Mouse (Mus musculus): ENCODE measurements around the gene Gm15737. TPM values are rescaled to one million over a fixed set of nuclear protein-coding genes. Genes with fewer than 3 reads are reported as not detected.

Gene Gm15737
- polyA plus RNA-seq, 2 experiments, result not detected

DNA sequence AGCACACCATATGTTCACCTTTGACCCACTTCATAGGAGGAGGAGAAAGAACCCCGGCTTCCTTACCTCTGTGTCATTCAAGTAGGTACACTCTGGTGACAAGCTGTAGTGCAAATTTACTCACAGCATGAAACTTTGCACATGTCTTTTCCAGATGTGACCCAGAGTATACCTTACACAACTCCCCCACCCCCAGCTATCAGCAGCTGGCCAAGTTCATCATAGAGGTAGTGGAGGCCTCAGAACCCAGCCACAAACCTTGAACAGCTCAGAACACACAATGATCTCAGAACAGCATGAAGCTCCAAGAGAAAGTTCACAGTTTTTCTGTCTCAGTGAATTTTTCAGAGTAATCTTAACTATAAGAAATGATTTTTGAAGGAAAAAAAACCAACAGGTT lies 22.4 kb downstream of the Gm15737 start:
- 77% methylated on average over 1 of the region's 1 CpGs for WGBS (ENCODE audit: insufficient replicate concordance)
- ATAC-seq (ENCODE audit: insufficient read depth), result no peak
- H3K4me2 ChIP-seq (ENCODE audit: low read depth), result no peak overlapping the region

GRCm38 (mm10) chr6:92904037-92904436 lies 34.9 kb downstream of the Gm15737 start:
- Histone ChIP-seq H3K27me3 (ENCODE audit: control insufficient read depth, insufficient read depth, low read length) (no peaks in the 10 kb centered on the region), H3K27ac (no peak overlapping the region), H3K4me3 (ENCODE audit: insufficient read depth in 1 of 2, low read depth in 2 of 2, low read length in 2 of 2) (no peak overlapping the region), H3K36me3 (replicated peaks; ENCODE audit: control insufficient read depth, insufficient read depth, low read depth) (no peaks in the 10 kb centered on the region), H3K9me3 (ENCODE audit: control insufficient read depth, low read length) (no peaks in the 10 kb centered on the region), H3K4me2 (ENCODE audit: low read depth) (no peak overlapping the region), H3K9ac (replicated peaks) (no peak overlapping the region), H3K4me1 (replicated peaks; ENCODE audit: control insufficient read depth in 2 of 2, insufficient read depth in 2 of 2, low read length in 1 of 2) (0 out of 4 replicates have a peak, but pooled peaks cover 0 to 1% of the 10 kb centered on the region in 2 experiments)
- DNase-seq (ENCODE audit: low read depth in 3 of 3, low spot score in 3 of 3), result no peak
- no peak for TF ChIP-seq EP300 (IDR thresholded peaks at IDR 0.05; ENCODE audit: low read depth)
- no peak for TF ChIP-seq CTCF (IDR thresholded peaks at IDR 0.05; ENCODE audit: low read depth)
- ATAC-seq (ENCODE audit: insufficient read depth), result no peak
- 52% methylated on average over 1 of the region's 1 CpGs for WGBS (ENCODE audit: insufficient replicate concordance)

More for the DNA sequence above, 22.4 kb downstream of the Gm15737 start:
- Histone ChIP-seq H3K9me3 (ENCODE audit: control insufficient read depth, low read length) (no peaks in the 10 kb centered on the region), H3K9ac (replicated peaks) (no peak overlapping the region), H3K36me3 (replicated peaks; ENCODE audit: control insufficient read depth, insufficient read depth, low read depth) (no peaks in the 10 kb centered on the region), H3K4me3 (ENCODE audit: insufficient read depth in 1 of 2, low read depth in 2 of 2, low read length in 2 of 2) (no peak overlapping the region), H3K4me1 (replicated peaks; ENCODE audit: control insufficient read depth in 2 of 2, insufficient read depth in 2 of 2, low read length in 1 of 2) (no peaks in the 10 kb centered on the region), H3K27ac (no peak overlapping the region), H3K27me3 (ENCODE audit: control insufficient read depth, insufficient read depth, low read length) (no peaks in the 10 kb centered on the region)
- no peak for DNase-seq (ENCODE audit: low read depth in 3 of 3, low spot score in 3 of 3)
- no peak for TF ChIP-seq CTCF (IDR thresholded peaks at IDR 0.05; ENCODE audit: low read depth)
- no peak for TF ChIP-seq EP300 (IDR thresholded peaks at IDR 0.05; ENCODE audit: low read depth)

DNA sequence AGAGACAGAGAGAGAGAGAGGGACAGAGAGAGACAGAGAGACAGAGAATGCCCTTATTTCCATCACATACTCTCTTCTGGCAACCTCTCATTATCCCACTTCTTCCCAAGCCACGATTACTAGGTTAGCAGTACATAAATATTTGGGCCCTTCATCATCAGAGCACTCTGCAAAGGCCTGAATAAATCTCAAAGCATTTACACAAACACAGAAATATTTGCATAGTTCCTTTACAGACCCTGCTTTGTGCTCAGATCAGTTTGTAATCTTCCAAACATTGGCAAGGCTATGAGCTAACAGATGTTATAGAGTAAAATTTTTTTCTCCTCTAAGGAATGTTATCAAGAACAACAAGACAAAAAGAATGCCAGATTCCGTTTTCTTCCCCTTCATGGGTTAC lies 35.3 kb downstream of the Gm15737 start:
- ATAC-seq (ENCODE audit: insufficient read depth) (no peak), DNase-seq (ENCODE audit: low read depth in 3 of 3, low spot score in 3 of 3) (no peak)
- H3K9ac ChIP-seq (replicated peaks), result no peak overlapping the region

DNA sequence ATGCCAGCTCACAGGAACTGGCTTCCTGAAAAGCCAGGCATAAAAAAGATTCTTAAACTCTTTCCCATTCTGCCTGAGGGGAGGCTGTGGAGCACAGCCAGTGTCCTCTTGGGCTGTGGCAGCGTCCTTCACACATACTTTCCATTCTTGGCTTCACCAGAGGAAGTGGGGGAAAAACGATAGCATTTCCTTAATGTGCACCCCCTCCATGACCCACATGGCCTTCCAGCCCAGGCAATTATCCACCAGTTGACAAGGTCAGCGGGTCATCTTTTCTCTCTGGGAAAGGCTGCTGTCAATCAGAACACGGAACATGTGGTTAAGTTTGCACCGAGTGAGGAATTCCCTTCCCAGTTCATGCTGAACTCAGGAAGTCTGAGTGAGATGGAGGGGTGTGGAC lies 36.8 kb downstream of the Gm15737 start:
- H3K4me1 ChIP-seq (replicated peaks; ENCODE audit: control insufficient read depth in 2 of 2, insufficient read depth in 2 of 2, low read length in 1 of 2), result 0 out of 4 replicates have a peak, but pooled peaks cover 0 to 1% of the 10 kb centered on the region in 2 experiments
- H3K4me2 ChIP-seq (ENCODE audit: low read depth), result no peak overlapping the region
- no peaks in the 10 kb centered on the region for H3K9me3 ChIP-seq (ENCODE audit: control insufficient read depth, low read length)
- no peak overlapping the region for H3K27ac ChIP-seq
- WGBS (ENCODE audit: insufficient replicate concordance), result 7% methylated on average over 5 of the region's 5 CpGs
- H3K36me3 ChIP-seq (replicated peaks; ENCODE audit: control insufficient read depth, insufficient read depth, low read depth), result no peaks in the 10 kb centered on the region
- DNase-seq (ENCODE audit: low read depth in 3 of 3, low spot score in 3 of 3) (peak in 1 of 3 experiments; percentile 2), ATAC-seq (ENCODE audit: insufficient read depth) (no peak)
- no peak for TF ChIP-seq EP300 (IDR thresholded peaks at IDR 0.05; ENCODE audit: low read depth)
- TF ChIP-seq CTCF (IDR thresholded peaks at IDR 0.05; ENCODE audit: low read depth), result no peak
- no peak overlapping the region for H3K4me3 ChIP-seq (ENCODE audit: insufficient read depth in 1 of 2, low read depth in 2 of 2, low read length in 2 of 2)
- H3K27me3 ChIP-seq (ENCODE audit: control insufficient read depth, insufficient read depth, low read length), result no peaks in the 10 kb centered on the region
- H3K9ac ChIP-seq (replicated peaks), result no peak overlapping the region

More for the DNA sequence above, 35.3 kb downstream of the Gm15737 start:
- Histone ChIP-seq H3K36me3 (replicated peaks; ENCODE audit: control insufficient read depth, insufficient read depth, low read depth) (no peaks in the 10 kb centered on the region), H3K9me3 (ENCODE audit: control insufficient read depth, low read length) (no peaks in the 10 kb centered on the region), H3K4me1 (replicated peaks; ENCODE audit: control insufficient read depth in 2 of 2, insufficient read depth in 2 of 2, low read length in 1 of 2) (0 out of 4 replicates have a peak, but pooled peaks cover 0 to 1% of the 10 kb centered on the region in 2 experiments), H3K27ac (no peak overlapping the region), H3K27me3 (ENCODE audit: control insufficient read depth, insufficient read depth, low read length) (no peaks in the 10 kb centered on the region), H3K4me2 (ENCODE audit: low read depth) (no peak overlapping the region), H3K4me3 (ENCODE audit: insufficient read depth in 1 of 2, low read depth in 2 of 2, low read length in 2 of 2) (no peak overlapping the region)
- no peak for TF ChIP-seq CTCF (IDR thresholded peaks at IDR 0.05; ENCODE audit: low read depth)
- no peak for TF ChIP-seq EP300 (IDR thresholded peaks at IDR 0.05; ENCODE audit: low read depth)
- 23% methylated on average over 2 of the region's 2 CpGs for WGBS (ENCODE audit: insufficient replicate concordance)

- DNase-seq (ENCODE audit: low read depth in 3 of 3, low spot score in 3 of 3) (no peak), ATAC-seq (ENCODE audit: insufficient read depth) (no peak)
- Histone ChIP-seq H3K27me3 (ENCODE audit: control insufficient read depth, insufficient read depth, low read length) (no peaks in the 10 kb centered on the region), H3K4me2 (ENCODE audit: low read depth) (no peak overlapping the region), H3K4me3 (ENCODE audit: insufficient read depth in 1 of 2, low read depth in 2 of 2, low read length in 2 of 2) (no peak overlapping the region), H3K9ac (replicated peaks) (no peak overlapping the region), H3K4me1 (replicated peaks; ENCODE audit: control insufficient read depth in 2 of 2, insufficient read depth in 2 of 2, low read length in 1 of 2) (0 out of 4 replicates have a peak, but pooled peaks cover 0 to 1% of the 10 kb centered on the region in 2 experiments), H3K36me3 (replicated peaks; ENCODE audit: control insufficient read depth, insufficient read depth, low read depth) (no peaks in the 10 kb centered on the region), H3K27ac (no peak overlapping the region), H3K9me3 (ENCODE audit: control insufficient read depth, low read length) (no peaks in the 10 kb centered on the region)
- 62% methylated on average over 8 of the region's 8 CpGs for WGBS (ENCODE audit: insufficient replicate concordance)
- TF ChIP-seq EP300 (IDR thresholded peaks at IDR 0.05; ENCODE audit: low read depth), result no peak
- TF ChIP-seq CTCF (IDR thresholded peaks at IDR 0.05; ENCODE audit: low read depth), result no peak
Observed at GRCm38 (mm10) chr6:92909361-92909760, 40.2 kb downstream of the Gm15737 start.

All from liver, embryonic 14.5 days (tissue).